Mouse (Mus musculus): ENCODE data around the gene Nup98. TPM values are rescaled to one million over a fixed set of nuclear protein-coding genes. Genes with fewer than 3 reads are reported as not detected.

The Nup98 gene
- total RNA-seq, 2 experiments from 2014 or later: 33.4 to 33.8 TPM

DNA sequence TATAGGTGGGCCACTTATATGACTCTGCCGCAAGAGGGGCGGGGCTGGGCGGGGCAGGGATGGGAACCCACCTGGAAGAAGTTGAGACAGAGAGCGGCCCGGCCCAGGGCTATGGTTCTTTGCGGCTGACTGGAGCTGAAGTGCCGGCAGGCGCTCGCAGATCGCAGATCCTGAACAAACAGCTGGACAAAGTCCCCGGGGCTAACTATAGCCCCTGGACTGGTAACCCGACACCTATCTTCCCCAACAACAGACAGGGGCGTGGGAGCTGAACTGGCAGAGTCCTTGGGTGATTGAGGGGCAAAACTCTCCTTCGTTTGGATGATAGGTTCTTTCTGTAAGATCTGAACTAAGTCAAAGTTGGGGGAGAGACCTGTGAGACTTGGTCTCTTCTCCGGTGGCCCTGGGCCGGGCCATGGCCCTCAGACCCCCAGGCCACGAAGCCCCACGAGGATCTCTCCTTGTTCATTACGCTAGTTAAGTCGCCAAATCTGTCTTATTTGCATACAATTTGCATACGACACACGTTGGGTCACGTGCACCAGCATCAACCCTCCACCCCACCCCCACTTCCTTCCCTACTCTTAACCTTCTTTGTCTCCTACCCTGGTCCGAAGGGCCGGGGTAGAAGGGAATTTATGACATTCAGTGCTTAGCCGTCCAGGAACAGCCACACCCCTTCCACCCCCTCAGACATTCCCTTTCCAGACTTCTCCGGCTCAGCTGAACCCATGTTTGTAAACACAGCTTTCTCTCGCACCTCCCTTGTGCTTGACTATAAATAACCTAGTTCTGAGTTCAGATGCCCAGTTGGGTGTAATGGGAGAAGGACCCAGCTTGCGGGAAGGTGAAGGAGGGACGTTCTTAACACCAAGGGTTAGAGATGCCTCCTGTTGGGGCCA, 110.0 kb downstream of the Nup98 start:
- intact Hi-C loops (cut with DNase I): no loop called here
- no peak for DNase-seq (ENCODE audit: extremely low spot score in 1 of 2, low spot score in 2 of 2)

DNA sequence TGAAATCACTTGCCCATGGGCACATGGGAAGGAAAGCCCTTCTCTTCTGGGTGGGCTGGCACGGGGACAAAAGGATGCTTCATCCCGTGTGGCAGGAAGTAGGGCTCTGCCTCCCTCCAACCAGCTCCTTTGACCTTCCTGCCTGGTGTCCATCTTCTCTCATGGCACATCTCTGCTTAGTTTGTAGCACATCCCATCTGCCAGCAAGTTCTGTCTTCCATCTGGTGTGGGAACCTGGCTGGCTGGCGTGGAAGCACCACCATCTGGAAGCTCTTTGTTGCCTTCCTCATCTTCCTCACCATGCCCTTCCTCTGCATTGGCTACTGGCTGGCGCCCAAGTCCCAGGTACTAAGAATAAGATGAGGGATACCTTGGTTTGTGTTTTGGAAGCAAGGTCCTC, 122.6 kb downstream of the Nup98 start:
- intact Hi-C loops (cut with DNase I): no loop called here

DNA sequence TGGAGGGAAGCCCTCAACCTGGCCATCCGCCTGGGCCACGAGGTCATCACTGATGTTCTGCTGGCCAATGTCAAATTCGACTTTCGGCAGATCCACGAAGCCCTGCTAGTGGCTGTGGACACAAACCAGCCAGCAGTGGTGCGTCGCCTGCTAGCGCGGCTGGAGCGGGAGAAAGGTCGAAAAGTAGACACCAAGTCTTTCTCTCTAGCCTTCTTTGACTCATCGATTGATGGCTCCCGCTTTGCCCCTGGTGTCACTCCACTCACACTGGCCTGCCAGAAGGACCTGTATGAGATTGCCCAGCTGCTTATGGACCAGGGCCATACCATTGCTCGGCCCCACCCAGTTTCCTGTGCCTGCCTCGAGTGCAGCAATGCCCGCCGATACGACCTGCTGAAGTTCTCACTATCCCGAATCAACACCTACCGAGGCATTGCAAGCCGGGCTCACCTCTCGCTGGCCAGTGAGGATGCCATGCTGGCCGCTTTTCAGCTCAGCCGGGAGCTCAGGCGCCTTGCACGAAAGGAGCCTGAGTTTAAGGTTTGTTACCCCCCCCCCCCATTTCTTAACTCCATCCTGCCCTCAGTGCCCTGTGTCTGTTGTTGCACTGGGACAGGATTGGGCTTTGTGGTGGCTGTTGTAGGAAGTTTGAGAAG, 125.8 kb downstream of the Nup98 start:
- DNase-seq (ENCODE audit: extremely low spot score in 1 of 2, low spot score in 2 of 2): no peak

More for the DNA sequence above, 122.6 kb downstream of the Nup98 start:
- no peak for DNase-seq (ENCODE audit: extremely low spot score in 1 of 2, low spot score in 2 of 2)

DNA sequence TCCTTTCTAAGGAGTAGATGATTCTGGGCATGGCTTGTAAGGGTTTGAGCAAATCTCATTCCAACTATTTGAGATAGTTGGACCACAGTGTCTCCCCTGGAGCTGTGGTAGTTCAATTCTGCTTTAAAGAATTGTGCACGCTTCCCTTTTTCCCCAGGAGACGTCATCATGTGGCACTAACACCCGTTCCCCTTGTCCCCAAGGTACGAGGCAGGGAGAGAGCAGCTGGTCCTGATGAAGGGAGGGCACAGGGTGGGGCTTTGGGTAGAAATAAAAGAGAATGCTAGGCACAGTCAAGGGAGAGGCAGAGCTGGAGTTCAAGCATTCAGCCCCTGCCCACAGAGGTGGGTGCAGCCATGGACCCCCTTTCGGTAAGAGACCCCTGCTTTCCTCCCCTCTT, 127.2 kb downstream of the Nup98 start, which contains the start of gene Trpc2:
Gene Trpc2, plus strand, starts transcription at position 301 of the 400 bp plus-strand sequence.
- no peak for DNase-seq (ENCODE audit: extremely low spot score in 1 of 2, low spot score in 2 of 2)
- intact Hi-C loops (cut with DNase I): no loop called here

More for the DNA sequence above, 125.8 kb downstream of the Nup98 start:
- intact Hi-C loops (cut with DNase I): no loop called here

DNA sequence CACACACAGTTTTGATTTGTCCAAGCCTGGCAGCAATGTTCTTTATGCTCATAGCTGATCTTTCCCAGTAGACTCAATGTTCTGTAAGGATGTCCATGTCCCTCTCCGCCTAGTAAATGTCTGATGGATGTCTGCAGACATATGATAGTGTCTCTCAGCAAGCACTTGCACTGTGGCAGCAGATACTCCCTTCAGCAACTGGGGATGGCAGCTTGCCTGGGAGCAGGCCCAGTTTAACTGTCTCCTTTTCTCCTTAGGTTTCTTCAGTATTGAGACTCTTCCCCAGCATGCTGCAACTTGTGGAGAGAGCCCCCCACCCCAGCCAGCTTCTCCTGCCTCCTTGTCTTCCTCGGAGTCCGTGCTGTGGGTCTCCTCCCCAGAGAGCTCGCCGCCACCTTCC, 128.2 kb downstream of the Nup98 start:
- intact Hi-C loops (cut with DNase I): no loop called here
- DNase-seq (ENCODE audit: extremely low spot score in 1 of 2, low spot score in 2 of 2): no peak

DNA sequence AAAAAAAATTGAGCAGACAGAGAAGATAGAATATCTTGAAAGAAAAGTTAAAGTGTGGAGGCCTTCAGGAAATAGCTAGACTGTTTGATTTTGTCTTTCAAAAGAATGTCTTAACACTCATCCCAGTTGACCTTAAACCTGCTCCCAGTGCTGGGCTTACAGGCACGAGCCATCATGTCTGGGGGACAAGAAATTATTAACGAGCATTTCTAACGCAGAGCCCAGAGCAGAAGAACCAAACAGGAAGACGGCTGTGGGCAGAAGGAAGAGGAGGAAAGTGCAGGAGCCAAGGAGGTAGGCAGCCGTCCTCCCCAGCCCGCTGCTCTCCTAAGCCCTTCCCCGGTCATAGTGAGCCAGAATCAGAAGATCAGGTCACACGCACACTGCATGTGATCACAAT, 129.7 kb downstream of the Nup98 start:
- DNase-seq (ENCODE audit: extremely low spot score in 1 of 2, low spot score in 2 of 2): no peak
- intact Hi-C loops (cut with DNase I): no loop called here

DNA sequence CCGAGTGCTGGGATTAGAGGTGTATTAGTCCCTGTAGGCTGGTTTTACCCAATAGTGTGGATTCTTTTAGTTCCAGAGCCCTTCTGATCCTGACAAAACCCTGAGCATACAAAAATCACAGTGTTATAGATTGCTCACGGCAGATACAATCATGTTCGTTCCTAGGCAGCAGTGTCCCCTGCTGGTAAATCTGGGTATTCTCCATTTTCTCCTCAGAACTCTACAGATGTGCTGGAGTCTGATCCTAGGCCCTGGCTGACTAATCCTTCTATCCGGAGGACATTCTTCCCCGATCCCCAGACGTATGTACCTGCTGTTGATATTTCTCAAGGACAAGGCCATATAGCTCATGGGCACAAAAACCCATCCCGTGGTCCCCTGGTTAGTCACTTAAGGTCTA, 131.5 kb downstream of the Nup98 start:
- intact Hi-C loops (cut with DNase I): loop anchor here (2.0 to 10.0 kb wide), 3 partner anchors 80 to 424 kb away; no protein-coding TSS in a partner anchor
- peak in 1 of 2 experiments; percentile 29 for DNase-seq (ENCODE audit: extremely low spot score in 1 of 2, low spot score in 2 of 2)

DNA sequence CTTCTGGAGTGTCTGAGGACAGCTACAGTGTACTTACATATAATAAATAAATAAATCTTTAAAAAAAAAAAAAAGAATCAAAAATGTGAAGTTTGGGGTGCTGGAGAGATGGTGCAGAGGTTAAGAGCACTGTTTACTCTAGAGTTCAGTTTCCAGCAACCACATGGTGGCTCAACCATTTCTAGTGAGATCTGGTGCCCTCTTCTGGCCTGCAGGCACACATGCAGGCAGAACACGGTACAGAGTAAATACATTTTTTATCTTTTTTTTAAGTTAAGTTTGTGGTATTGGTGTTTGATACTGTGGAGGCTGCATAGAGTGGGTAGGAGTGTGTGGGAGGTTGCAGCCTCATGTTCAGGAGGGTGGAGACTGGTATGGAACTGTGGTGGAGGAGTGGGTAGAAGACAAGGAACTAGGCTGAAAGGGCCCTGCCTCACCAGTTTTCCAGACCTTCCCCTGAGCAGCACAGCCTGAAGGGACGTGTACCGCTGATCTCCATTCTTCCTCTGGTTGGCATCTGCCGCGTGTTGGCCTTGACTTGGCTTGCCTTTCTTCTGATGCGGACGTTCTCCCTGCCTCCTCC, 133.2 kb downstream of the Nup98 start:
- no peak for DNase-seq (ENCODE audit: extremely low spot score in 1 of 2, low spot score in 2 of 2)
- intact Hi-C loops (cut with DNase I): loop anchor here (5.0 to 10.0 kb wide), 2 partner anchors 160 to 422 kb away; no protein-coding TSS in a partner anchor

Other genes starting within 250 kb of the Nup98 start
- 10 to 100 TPM in 1 of 2 experiments, 1 to 10 TPM in 1; 8.6 to 10.1 TPM for gene Il18bp, start 191.5 kb downstream of the Nup98 start, total RNA-seq (2021)
- gene Rnf121, start 144.7 kb downstream of the Nup98 start, total RNA-seq (2021): 10 to 100 TPM; 39.1 to 44.4 TPM
- gene Xndc1, start 144.7 kb downstream of the Nup98 start, total RNA-seq (2021): 10 to 100 TPM; 24.6 to 25.0 TPM
- gene Xntrpc, start 144.5 kb downstream of the Nup98 start, total RNA-seq (2021): 1 to 10 TPM; 1.1 to 1.8 TPM
- gene Trpc2, start 127.1 kb downstream of the Nup98 start, total RNA-seq (2021): under 1 TPM in 1 of 2 experiments, not detected in 1; 0.73 TPM
- gene Art1, start 108.4 kb downstream of the Nup98 start, total RNA-seq (2021): not detected
- gene Art5, start 100.7 kb downstream of the Nup98 start, total RNA-seq (2021): not detected
- gene Chrna10, start 93.3 kb downstream of the Nup98 start, total RNA-seq (2021): under 1 TPM; 0.18 to 0.43 TPM
- 10 to 100 TPM; 31.5 to 32.6 TPM for gene Pgap2, start within 50 bp of the Nup98 start, total RNA-seq (2021)
- gene Rhog, start 45.9 kb upstream of the Nup98 start, total RNA-seq (2021): 10 to 100 TPM; 13.8 to 14.5 TPM
- gene Stim1, start 57.6 kb upstream of the Nup98 start, total RNA-seq (2021): 10 to 100 TPM; 71.5 to 73.3 TPM
- 10 to 100 TPM; 14.5 TPM for gene Rrm1, start 231.5 kb upstream of the Nup98 start, total RNA-seq (2021)